Mouse (Mus musculus) intestine, embryonic 14.5 days (tissue): Measurements from ENCODE around the gene Cacna1g. TPM values are rescaled to one million over a fixed set of nuclear protein-coding genes. Genes with fewer than 3 reads are reported as not detected.

Experiments
- ATAC-seq: fragments of 200-750 bp; cut with Nextera tagmentation; replicated peaks from 2 replicates; pipeline ENCODE4 v1.8.0; 2017; ENCODE audit warnings: low read depth, moderate number of reproducible peaks, moderate TSS enrichment, moderate library complexity; ENCODE audit not compliant: low FRiP score, low TSS enrichment
- DNase-seq: peaks from one replicate; pipeline ENCODE4 v3.0.0-alpha.2; 2018; ENCODE audit warnings: low spot score
- H3K27ac ChIP-seq: fragments of 300-500 bp; sonication (generic); 2 replicates; pipeline ENCODE4 v1.5.1; 2014; ENCODE audit warnings: low read depth, mild to moderate bottlenecking, control low read depth
- H3K27me3 ChIP-seq: fragments of 300-500 bp; sonication (generic); replicated peaks from 2 replicates; pipeline ENCODE4 v1.6.1; 2014; ENCODE audit warnings: low read length, control low read depth; ENCODE audit not compliant: control insufficient read depth, insufficient read depth
- H3K36me3 ChIP-seq: fragments of 300-500 bp; sonication (generic); 2 replicates; pipeline ENCODE4 v1.6.1; 2014; ENCODE audit warnings: low read length, control low read depth; ENCODE audit not compliant: control insufficient read depth, insufficient read depth
- H3K4me1 ChIP-seq: fragments of 300-500 bp; sonication (generic); replicated peaks from 2 replicates; pipeline ENCODE4 v1.6.1; 2014; ENCODE audit warnings: low read length, control low read depth, mixed read lengths; ENCODE audit not compliant: control insufficient read depth, insufficient read depth
- H3K4me2 ChIP-seq: fragments of 300-500 bp; sonication (generic); 2 replicates; pipeline ENCODE4 v1.6.1; 2014; ENCODE audit warnings: low read length
- H3K4me3 ChIP-seq: fragments of 300-500 bp; sonication (generic); 2 replicates; pipeline ENCODE4 v1.5.1; 2014; ENCODE audit warnings: low read depth, low read length, control low read depth, mixed read lengths
- H3K9ac ChIP-seq: fragments of 300-500 bp; sonication (generic); 2 replicates; pipeline ENCODE4 v1.6.1; 2014; ENCODE audit warnings: mild to moderate bottlenecking, low read length
- H3K9me3 ChIP-seq: fragments of 300-500 bp; sonication (generic); 2 replicates; pipeline ENCODE4 v1.6.1; 2016; ENCODE audit warnings: low read length, control low read depth; ENCODE audit not compliant: control insufficient read depth
- WGBS: fragments of 180-500 bp; shearing (Covaris S2); extraction: QIAGEN DNeasy Blood & Tissue Kit; methylation state at CpG from one replicate; pipeline ENCODE4 v1.1.7; 2014; 5-methylcytosine and 5-hydroxymethylcytosine counted together
- polyA plus RNA-seq: library from polyadenylated mRNA; unstranded; fragments of >200 nt; fragmentation: Nextera tagmentation; extraction: Ambion mirVana; gene quantifications from 2 replicates; pipeline ENCODE4 v1.2.1, GENCODE M21; 2014

Gene Cacna1g
- polyA plus RNA-seq, 1 experiment from 2014 or later: 11.1 TPM

DNA sequence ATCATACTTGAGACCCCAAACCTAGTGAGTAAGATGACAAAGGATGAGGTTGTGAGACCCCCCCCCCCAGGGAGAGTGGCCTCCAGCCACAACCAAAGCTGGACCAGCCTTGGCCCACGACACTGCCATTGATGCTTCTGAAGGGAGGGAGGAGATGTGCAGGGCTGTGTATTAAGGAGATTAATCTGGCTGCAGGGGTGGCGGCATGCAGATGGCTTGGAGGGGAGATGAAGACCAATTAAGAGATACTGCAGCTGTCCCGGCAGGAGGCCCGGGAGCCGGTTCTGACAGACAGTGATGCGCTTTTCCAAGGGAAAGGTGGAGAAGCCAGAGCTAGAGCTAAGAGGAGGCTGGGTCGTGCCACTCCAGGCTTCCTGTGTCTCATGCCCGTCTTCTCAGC is 24.8 kb downstream of the Cacna1g start:
- Histone ChIP-seq H3K4me2 (no peak overlapping the region), H3K4me3 (no peak overlapping the region), H3K27ac (no peak overlapping the region), H3K27me3 (no peaks in the 10 kb centered on the region), H3K4me1 (0 out of 2 replicates have a peak, but pooled peaks cover 6% of the 10 kb centered on the region), H3K9ac (no peak overlapping the region), H3K36me3 (no peaks in the 10 kb centered on the region), H3K9me3 (no peaks in the 10 kb centered on the region)
- ATAC-seq (no peak; the same call in 1 of the 2 replicates), DNase-seq (no peak)
- 45% methylated on average over 8 of the region's 8 CpGs for WGBS

DNA sequence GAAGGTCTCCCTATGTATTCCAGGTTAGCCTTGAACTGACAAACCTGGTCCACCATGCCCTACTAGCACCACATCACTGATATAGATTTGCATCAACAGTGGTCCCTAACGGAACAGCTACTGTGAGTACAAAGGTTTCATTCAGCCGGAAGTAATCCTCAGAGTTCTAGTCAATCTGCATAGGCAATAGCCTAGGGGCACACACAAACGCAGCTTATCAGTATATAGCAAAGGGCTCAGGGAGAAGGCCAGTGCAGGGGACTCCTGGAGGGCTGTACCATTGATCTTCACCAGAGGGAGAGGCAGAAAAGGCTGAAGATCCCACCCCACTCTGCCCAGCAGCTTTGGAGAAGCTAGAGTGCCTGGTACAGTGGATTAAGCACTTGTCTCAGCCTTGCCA is 27.0 kb downstream of the Cacna1g start:
- Histone ChIP-seq H3K4me2 (no peak overlapping the region), H3K36me3 (peaks cover 7% of the 10 kb centered on the region; the same call in 1 of the 2 replicates), H3K27ac (no peak overlapping the region), H3K9ac (no peak overlapping the region), H3K4me3 (no peak overlapping the region), H3K9me3 (no peaks in the 10 kb centered on the region), H3K27me3 (no peaks in the 10 kb centered on the region), H3K4me1 (0 out of 2 replicates have a peak, but pooled peaks cover 6% of the 10 kb centered on the region)
- no peak for DNase-seq
- 43% methylated on average over 3 of the region's 3 CpGs for WGBS
- no peak for ATAC-seq

DNA sequence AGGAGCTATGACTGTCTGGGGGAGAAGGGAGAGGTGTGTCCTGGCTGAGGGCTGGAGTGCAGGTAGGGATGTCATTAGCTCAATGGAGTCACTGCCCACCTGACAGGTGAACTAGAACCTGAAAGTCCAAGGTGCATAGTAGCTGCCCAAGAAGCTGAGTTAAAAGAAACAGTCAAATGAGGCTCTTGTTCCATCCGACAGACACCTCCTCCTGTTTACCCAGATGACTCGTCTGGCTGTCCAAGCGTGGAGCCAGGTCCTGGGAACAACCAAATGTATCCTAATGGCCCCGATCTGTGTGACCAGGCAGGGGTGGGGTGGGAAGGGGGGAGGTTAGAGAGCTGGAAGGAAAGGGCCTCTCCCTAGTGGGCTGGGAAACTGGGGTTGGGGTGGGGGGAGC is 28.7 kb downstream of the Cacna1g start:
- no peaks in the 10 kb centered on the region for H3K27me3 ChIP-seq
- ATAC-seq (no peak), DNase-seq (no peak)
- H3K4me3 ChIP-seq: no peak overlapping the region
- WGBS: 25% methylated on average over 4 of the region's 4 CpGs
- H3K4me2 ChIP-seq: no peak overlapping the region
- no peak overlapping the region for H3K9ac ChIP-seq
- H3K4me1 ChIP-seq: no peaks in the 10 kb centered on the region
- H3K27ac ChIP-seq: no peak overlapping the region
- no peaks in the 10 kb centered on the region for H3K9me3 ChIP-seq
- peaks cover 7% of the 10 kb centered on the region; the same call in 1 of the 2 replicates for H3K36me3 ChIP-seq

DNA sequence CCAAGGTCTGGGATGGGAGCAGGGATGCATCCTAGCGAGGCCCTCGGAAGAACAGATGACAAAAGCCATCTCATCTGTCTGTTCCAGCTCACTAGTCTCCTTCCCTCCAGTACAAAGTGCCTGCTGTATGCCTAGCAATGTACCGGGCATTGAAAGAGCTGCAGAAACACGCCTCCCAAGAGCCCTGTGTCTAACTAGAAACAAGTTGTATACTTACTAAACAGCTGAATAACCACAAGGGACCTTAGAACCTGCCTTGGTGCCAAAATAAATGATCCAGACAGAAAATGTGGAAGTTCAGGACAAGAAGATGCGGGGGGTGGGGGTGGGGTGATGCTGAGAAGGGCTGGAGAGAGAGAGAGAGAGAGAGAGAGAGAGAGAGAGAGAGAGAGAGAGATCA is 29.2 kb downstream of the Cacna1g start:
- DNase-seq (no peak), ATAC-seq (no peak)
- H3K9me3 ChIP-seq: no peaks in the 10 kb centered on the region
- H3K27ac ChIP-seq: no peak overlapping the region
- H3K4me3 ChIP-seq: no peak overlapping the region
- H3K4me2 ChIP-seq: no peak overlapping the region
- H3K36me3 ChIP-seq: peaks cover 7% of the 10 kb centered on the region; the same call in 1 of the 2 replicates
- 54% methylated on average over 5 of the region's 5 CpGs for WGBS
- no peaks in the 10 kb centered on the region for H3K4me1 ChIP-seq
- H3K27me3 ChIP-seq: no peaks in the 10 kb centered on the region
- no peak overlapping the region for H3K9ac ChIP-seq

DNA sequence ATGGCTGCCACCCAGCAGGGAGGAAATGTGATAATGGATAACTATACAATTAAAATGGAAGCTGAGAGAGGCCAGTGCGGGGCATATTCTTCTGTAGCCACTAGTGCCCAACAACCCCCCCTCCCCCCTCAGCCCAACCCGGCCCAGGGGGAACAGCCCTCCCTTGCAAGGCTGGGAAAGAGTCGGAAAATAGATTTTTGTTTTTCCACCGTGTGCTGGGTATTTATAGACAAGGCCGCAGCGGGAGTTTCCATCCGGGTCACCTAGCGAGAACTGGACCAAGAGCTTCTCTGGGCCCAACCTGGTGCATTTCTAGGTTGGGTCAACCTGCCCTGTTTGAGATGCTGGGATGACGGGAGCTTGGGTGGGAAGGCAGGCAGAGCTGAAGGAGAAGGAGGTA is 32.2 kb downstream of the Cacna1g start:
- DNase-seq (no peak), ATAC-seq (no peak)
- WGBS: 74% methylated on average over 9 of the region's 9 CpGs
- peaks cover 7% of the 10 kb centered on the region; the same call in 1 of the 2 replicates for H3K36me3 ChIP-seq
- H3K4me1 ChIP-seq: no peaks in the 10 kb centered on the region
- H3K4me3 ChIP-seq: no peak overlapping the region
- H3K9me3 ChIP-seq: no peaks in the 10 kb centered on the region
- no peak overlapping the region for H3K27ac ChIP-seq
- no peaks in the 10 kb centered on the region for H3K27me3 ChIP-seq
- H3K4me2 ChIP-seq: no peak overlapping the region
- no peak overlapping the region for H3K9ac ChIP-seq

DNA sequence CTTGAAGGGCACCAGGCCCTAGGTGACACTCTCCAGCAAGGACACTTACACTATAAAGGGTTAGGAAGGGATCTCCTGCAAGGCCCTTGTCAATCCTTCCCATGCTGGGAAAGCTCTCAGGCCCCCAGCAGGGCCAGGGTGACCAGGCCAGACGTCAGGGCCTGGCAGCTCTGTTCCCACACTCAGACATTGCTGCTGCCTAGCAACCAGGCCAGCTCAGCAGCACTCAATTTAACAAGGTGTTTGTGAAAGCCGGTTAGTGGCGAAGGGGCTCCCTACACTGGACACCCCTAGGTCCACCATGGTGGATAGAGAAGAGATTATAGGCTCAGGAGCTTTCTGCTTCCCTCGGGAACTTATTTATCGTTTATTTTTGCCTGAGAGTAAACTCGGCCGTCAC is 32.9 kb downstream of the Cacna1g start:
- ATAC-seq: no peak
- Histone ChIP-seq H3K4me3 (no peak overlapping the region), H3K4me1 (no peaks in the 10 kb centered on the region), H3K9me3 (no peaks in the 10 kb centered on the region), H3K36me3 (peaks cover 7% of the 10 kb centered on the region; the same call in 1 of the 2 replicates), H3K9ac (no peak overlapping the region), H3K4me2 (no peak overlapping the region), H3K27ac (no peak overlapping the region), H3K27me3 (no peaks in the 10 kb centered on the region)
- no peak for DNase-seq
- WGBS: 56% methylated on average over 7 of the region's 7 CpGs

DNA sequence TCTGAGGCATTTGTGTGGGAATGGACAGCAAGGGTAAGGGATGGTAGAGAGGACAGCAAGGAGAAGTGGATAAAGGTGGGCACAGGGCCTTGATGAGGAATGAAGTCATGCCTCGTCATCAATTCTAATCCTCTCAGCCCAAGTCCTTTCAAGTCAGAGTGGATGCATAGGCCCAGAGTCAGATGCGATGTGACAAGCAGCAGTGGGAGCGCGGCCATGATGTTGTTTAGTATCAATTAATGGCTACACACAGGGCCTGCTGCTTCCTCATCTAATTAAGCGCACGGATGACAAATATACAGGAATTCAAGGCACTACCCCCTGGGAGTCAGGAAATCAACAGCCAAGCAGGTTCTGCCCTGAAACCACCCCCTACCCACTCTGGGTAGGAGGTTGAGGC is 33.6 kb downstream of the Cacna1g start:
- 77% methylated on average over 6 of the region's 6 CpGs for WGBS

DNA sequence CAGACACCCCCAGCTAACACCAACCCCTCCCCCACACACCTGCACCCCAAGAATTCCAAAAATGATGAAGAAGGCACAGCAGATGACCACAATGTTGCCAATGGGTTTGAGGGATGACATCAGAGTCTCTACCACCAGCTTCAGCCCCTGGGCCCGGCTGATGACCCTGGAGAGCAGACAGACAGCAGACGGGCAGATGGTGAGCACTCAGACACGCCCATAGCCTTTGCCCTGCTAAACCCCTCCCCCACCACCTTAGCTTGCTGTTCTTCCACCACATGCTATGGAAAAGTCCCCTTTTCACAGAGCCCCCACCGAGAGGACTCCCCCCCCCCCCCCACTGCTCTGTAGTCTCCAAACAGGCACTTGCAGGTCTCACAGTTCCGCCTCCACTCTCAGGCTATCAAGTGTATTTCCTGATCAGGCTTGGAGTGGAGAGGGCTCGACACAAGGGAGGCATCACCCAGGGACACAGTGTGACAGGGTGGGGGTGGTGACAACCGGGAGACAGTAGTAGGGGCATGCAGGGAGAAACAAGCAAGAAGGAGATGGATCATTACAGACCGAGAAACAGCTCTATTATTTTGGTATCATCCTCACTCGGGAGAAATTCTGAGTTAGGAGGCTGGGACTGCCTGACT is 44.9 kb downstream of the Cacna1g start:
- Histone ChIP-seq H3K4me1 (peaks cover 35% of the 10 kb centered on the region), H3K9me3 (no peaks in the 10 kb centered on the region), H3K27ac (peak overlapping the region; percentile 78), H3K36me3 (peaks cover 10% of the 10 kb centered on the region), H3K4me3 (no peak overlapping the region), H3K27me3 (no peaks in the 10 kb centered on the region), H3K4me2 (no peak overlapping the region), H3K9ac (no peak overlapping the region)
- DNase-seq: no peak
- no peak for ATAC-seq
- 16% methylated on average over 9 of the region's 9 CpGs for WGBS

More for the DNA sequence above, 33.6 kb downstream of the Cacna1g start:
- Histone ChIP-seq H3K36me3 (peaks cover 7% of the 10 kb centered on the region; the same call in 1 of the 2 replicates), H3K27me3 (no peaks in the 10 kb centered on the region), H3K4me1 (no peaks in the 10 kb centered on the region), H3K27ac (no peak overlapping the region), H3K9ac (no peak overlapping the region), H3K9me3 (no peaks in the 10 kb centered on the region), H3K4me2 (no peak overlapping the region), H3K4me3 (no peak overlapping the region)
- DNase-seq (no peak), ATAC-seq (no peak)
